Mouse (Mus musculus) megakaryocyte-erythroid progenitor cell, adult 5-6 weeks (primary cell): ENCODE data around the gene Rims4. TPM values are rescaled to one million over a fixed set of nuclear protein-coding genes. Genes with fewer than 3 reads are reported as not detected.

Experiments used
- total RNA-seq, 2 experiments: library from RNA; stranded (forward) in 1 of 2; stranded (reverse) in 1 of 2; fragments of 200-1000, 215-1000 nt in 1 of 2; fragments of >200 nt in 1 of 2; fragmentation: Nextera tagmentation in 1 of 2; gene quantifications; 2 replicates each; pipeline ENCODE4 v1.2.3; 2014 to 2017

Gene Rims4
- total RNA-seq, 2 experiments from 2014 or later, result not detected

Other genes starting within 250 kb of the Rims4 start
- gene Ada, start 168.4 kb downstream of the Rims4 start, total RNA-seq (2014; fragmentation: Nextera tagmentation), result 8.0 and 10.6 TPM in 2 replicates
- gene Ada, start 168.4 kb downstream of the Rims4 start, total RNA-seq (2017), result 9.1 and 14.4 TPM in 2 replicates
- not detected in 2 replicates for gene Ccn5, start 97.8 kb downstream of the Rims4 start, total RNA-seq (2014; fragmentation: Nextera tagmentation)
- not detected in 2 replicates for gene Ccn5, start 97.8 kb downstream of the Rims4 start, total RNA-seq (2017)
- gene Kcnk15, start 65.0 kb downstream of the Rims4 start, total RNA-seq (2014; fragmentation: Nextera tagmentation), result not detected in 2 replicates
- gene Kcnk15, start 65.0 kb downstream of the Rims4 start, total RNA-seq (2017), result not detected in 2 replicates
- 111 and 112 TPM in 2 replicates for gene Ywhab, start 76.3 kb upstream of the Rims4 start, total RNA-seq (2014; fragmentation: Nextera tagmentation)
- gene Ywhab, start 76.3 kb upstream of the Rims4 start, total RNA-seq (2017), result 54.1 and 60.2 TPM in 2 replicates
- 1.5 TPM in 1 of 2 replicates, not detected in the other for gene Pabpc1l, start 106.8 kb upstream of the Rims4 start, total RNA-seq (2014; fragmentation: Nextera tagmentation)
- gene Pabpc1l, start 106.8 kb upstream of the Rims4 start, total RNA-seq (2017), result not detected in 2 replicates
- 72.5 and 74.3 TPM in 2 replicates for gene Stk4, start 151.6 kb upstream of the Rims4 start, total RNA-seq (2014; fragmentation: Nextera tagmentation)
- 76.5 and 137 TPM in 2 replicates for gene Stk4, start 151.6 kb upstream of the Rims4 start, total RNA-seq (2017)
- gene Tomm34, start 152.5 kb upstream of the Rims4 start, total RNA-seq (2014; fragmentation: Nextera tagmentation), result 40.8 and 48.4 TPM in 2 replicates
- 33.5 and 38.5 TPM in 2 replicates for gene Tomm34, start 152.5 kb upstream of the Rims4 start, total RNA-seq (2017)